Mouse (Mus musculus): ENCODE results near the gene Vwa1.
A peak's percentile ranks its signal among the peaks of the same experiment; 100 is the strongest.

Gene Vwa1

DNA sequence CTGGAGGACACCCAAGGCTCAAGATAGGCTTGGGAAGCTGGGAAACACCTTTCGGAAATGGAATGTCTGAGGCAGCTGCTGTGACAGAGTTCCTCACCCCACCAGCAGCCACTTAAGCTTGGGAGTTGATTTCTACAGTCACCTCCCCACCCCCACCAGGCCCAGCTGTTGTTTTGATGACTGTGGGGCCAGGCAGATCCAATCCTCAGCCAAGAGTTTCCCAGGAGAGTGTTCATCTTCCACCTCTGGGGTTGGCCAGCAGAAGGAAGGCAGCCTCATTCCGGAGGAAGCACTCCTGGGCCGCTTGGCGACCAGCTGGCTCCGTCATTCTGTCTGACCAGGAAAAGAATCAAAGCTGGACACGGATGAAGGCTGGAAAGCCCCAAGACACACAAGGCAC, 6.4 kb upstream of the Vwa1 start:
- peak in 1 of 2 experiments; percentile 69 for DNase-seq (ENCODE audit: low spot score in 2 of 2)

- DNase-seq (ENCODE audit: low spot score in 2 of 2) = no peak
Observed at GRCm38 (mm10) chr4:155779498-155779897, 5.0 kb upstream of the Vwa1 start.

- no peak for DNase-seq (ENCODE audit: low spot score in 2 of 2)
Observed at GRCm38 (mm10) chr4:155777816-155778215, 3.3 kb upstream of the Vwa1 start.

GRCm38 (mm10) chr4:155776704-155777335, 2.3 kb upstream of the Vwa1 start:
- DNase-seq (ENCODE audit: low spot score in 2 of 2) = no peak

GRCm38 (mm10) chr4:155775855-155776254, 1.4 kb upstream of the Vwa1 start:
- no peak for DNase-seq (ENCODE audit: low spot score in 2 of 2)

- DNase-seq (ENCODE audit: low spot score in 2 of 2) = peak in 1 of 2 experiments; percentile 59
Observed at GRCm38 (mm10) chr4:155774971-155775740, 658 bp upstream of the Vwa1 start.

DNA sequence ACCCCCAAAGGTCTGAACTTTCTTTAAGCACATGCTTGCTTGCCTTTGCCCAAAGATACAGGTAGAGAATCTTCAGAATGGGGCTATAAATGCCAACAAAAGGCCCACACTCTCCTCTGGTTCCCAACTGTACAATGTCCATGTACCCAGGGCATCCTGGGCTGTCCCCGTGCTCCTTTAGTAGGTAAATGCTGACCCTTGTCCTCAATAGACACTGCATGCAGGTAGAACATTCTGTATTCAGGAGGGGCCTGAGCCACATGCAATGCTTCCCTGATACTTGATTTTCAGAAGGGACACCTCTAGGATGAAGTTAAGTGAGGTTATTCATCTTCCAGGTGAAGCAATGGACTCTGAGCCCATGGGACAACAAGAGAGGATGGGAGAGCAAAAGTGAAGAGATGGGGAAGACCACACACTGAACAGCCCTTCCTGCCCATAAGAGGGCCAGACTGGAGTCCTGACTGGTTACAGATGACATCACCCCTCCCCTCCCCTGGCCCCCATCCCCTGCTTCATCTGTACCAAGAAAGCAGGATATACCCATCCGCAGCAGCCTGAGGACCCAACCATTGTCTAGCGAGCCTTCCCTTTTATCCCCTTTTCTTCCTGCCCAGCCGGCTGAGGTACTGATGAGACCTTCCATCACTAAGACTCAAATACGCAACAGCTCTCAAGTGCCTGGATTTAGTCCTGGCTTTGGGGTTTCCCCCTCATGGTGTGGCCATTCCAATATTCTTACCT, 991 bp downstream of the Vwa1 start:
- no peak for DNase-seq (ENCODE audit: low spot score in 2 of 2)

DNA sequence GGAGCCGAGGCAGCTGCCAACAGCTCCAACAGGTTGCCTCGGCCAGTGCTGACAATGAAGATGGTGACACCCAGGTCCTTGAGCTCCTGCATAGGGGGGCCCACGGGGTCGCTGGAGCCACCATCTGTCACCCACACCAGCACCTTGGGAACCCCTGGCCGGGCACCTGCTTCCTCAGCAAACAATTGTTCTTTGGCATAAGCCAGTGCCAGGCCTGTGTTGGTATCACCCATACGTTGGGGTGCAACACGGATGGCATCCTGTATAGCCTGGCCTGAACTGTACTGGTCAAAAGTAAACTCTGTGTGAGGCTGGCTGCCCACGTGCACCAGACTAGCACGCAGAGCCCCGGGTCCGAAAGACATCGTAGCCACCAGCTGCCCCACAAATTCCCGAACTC, 1.7 kb downstream of the Vwa1 start:
- no peak for DNase-seq (ENCODE audit: low spot score in 2 of 2)

DNA sequence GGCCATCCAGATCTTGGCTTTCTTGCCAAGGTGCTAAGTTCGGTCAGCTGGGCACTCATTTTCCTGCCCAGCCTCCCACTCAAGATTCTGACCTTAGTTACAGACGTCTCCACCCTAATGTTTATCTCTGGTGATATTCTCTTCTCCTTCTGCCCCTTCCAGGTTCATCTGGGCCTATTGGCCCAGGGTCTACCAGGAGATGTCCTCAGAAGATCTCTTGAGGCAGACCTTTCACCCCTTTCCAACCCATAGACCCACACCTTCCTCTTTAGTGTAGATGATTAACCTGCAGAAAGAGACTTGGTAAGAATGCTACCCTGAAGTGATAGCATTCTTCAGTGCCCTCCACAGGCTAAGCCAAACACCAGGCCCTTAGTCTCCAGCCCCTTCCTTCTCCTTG, 2.8 kb downstream of the Vwa1 start:
- no peak for DNase-seq (ENCODE audit: low spot score in 2 of 2)

- DNase-seq (ENCODE audit: low spot score in 2 of 2) = no peak
Observed at GRCm38 (mm10) chr4:155770626-155771025, 3.9 kb downstream of the Vwa1 start.

DNA sequence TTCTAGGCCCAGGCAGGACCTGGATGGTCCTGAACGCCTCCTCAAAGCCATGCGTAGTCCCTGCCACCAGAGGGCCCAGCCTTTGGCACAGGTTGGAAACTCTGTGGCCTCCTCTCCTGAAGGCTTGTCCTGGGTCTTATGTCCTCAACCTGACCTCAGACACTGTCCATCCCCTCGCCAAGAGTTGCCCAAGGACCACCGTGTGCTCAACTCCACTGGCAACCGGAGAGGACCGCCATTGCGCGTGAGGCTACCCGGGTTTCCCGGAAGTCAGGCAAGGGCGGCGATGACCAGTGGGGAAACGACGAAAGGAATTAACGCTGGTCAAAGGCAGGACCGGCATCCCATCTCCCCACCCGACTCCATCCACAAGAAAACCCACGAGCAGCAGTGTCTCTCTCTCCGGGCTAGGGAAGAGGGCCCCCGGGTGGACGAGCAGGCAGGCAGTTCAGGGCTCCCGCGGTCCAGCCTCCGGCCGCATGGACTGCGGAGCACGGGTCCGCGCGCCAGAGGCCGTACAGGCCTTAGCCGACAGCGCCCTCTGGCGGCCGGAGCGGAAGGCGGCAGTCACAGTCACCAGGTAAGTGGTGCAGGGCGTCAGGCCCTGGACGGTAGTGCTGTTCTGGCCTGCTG, 4.5 kb downstream of the Vwa1 start:
- peak; percentile 90 to 91 for DNase-seq (ENCODE audit: low spot score in 2 of 2)

GRCm38 (mm10) chr4:155769496-155769879, 5.0 kb downstream of the Vwa1 start:
- DNase-seq (ENCODE audit: low spot score in 2 of 2) = no peak

GRCm38 (mm10) chr4:155762357-155762756, 12.1 kb downstream of the Vwa1 start:
- no peak for DNase-seq (ENCODE audit: low spot score in 2 of 2)

DNA sequence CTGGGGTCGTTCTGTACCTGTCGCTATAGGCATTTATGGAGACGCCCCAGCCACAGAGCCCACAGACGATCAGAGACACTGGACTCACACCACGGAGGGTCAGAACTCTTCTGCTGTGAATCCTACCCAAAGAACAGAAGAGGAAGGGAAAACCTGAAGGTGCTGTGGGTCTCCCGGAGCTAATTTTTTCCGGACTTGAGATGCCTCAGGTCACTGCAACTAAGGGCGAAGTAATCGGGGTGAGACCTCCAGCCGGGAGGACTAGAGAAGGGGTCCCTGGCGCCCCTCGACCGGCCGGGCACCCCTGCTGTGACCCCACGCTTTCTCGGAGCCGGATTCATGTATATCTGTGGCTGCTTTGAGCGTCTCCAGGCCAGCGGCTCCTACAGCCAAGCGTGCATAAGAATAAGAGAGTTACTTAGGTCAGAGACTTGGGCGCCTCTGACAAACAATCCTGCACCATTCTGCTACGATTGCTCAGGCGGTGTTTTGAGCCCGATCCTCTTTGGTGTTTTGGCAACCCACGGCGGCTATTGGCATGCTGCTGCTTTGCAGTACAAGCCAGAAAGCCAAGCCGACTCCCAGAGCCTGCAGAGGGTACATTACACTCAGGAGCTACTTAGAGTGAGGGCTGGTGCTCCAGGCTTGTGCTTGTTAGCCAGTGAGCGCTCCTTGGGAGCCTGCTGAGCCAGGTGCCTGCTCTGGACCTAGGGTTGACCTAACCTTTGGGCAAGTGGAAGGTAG, 13.0 kb downstream of the Vwa1 start:
- peak in 1 of 2 experiments; percentile 27 for DNase-seq (ENCODE audit: low spot score in 2 of 2)

GRCm38 (mm10) chr4:155760613-155761355, 13.7 kb downstream of the Vwa1 start, which contains the start of gene Atad3a:
TSS of gene Atad3a (minus strand) at chr4:155761093.
- DNase-seq (ENCODE audit: low spot score in 2 of 2) = peak; percentile 94 to 97

- DNase-seq (ENCODE audit: low spot score in 2 of 2) = no peak
Observed at GRCm38 (mm10) chr4:155759862-155760612, 14.5 kb downstream of the Vwa1 start.

GRCm38 (mm10) chr4:155757011-155757410, 17.5 kb downstream of the Vwa1 start:
- no peak for DNase-seq (ENCODE audit: low spot score in 2 of 2)

DNA sequence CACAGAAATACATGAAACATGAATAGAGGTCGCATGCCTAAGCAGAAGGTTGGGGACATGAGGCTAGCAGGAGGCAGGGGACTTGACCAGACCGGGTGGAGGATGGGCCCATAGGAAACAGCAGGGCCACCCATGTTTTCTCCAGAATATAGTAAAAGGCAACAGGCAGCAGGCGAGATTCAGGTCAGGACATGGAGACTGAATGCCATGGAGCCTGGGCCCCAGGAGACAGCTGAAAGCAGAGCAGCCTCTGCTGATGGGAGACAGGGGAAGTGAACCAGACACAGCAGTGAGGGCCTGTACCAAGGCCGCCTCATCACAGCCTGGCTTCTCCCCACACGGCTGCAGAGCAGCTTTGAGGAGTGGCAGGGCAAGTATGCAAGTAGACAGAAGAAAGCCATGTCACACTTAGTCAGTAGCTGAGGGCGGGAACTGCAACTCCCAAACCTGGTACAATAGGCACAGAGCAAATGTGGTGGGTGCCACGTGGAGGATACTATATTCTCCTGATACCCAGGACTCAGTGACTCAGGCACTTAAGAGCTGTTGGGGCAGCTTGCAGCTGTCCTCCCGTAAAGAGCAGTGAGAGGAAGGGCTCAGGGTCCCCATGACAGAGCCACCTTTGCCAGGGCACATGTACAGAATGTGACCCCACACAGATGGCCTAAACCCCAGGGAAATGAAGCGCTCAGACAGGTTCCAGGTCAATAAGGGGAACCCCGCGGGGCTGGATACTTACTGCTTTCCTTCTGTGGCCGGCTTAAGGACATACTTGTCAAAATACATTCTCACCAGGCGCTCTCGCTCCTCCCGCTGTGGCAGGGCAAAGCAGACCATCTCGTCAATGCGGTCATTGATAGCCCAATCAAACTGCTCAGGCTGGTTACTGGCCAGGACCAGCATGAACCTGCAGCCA, 27.7 kb downstream of the Vwa1 start:
- no peak for DNase-seq (ENCODE audit: low spot score in 2 of 2)

GRCm38 (mm10) chr4:155746036-155746548, 28.4 kb downstream of the Vwa1 start:
- no peak for DNase-seq (ENCODE audit: low spot score in 2 of 2)

Measured in urinary bladder, postnatal 36 days (tissue).